Mouse (Mus musculus): ENCODE measurements at regions not wholly inside any gene's neighbourhood (a gene's known extent, or its start where the extent isn't known, plus 50 kb on each side); places are given as distances from the start of the nearest gene placed in this dataset.

DNA sequence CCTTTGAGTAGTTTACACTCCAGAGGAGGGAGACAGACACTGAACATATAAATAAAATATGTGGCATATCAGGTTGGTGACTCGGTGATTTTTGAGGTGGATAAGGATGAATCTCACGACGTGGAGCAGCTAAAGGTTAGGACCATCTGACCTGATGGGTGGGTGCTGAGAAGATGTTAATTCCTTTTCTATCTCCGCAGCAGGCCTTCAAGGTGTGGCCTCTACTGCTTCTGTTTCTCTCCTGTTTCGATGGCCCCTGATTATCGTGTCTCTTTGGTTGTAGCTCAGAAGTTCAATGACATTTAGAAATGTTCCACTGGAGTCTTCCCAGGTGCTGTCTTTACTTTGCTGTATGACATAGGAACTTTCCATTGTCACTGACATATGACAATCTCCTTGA, 91.3 kb upstream of the Zeb2 start:
- WGBS, result 97% methylated on average over 6 of the region's 6 CpGs
- no peaks in the 10 kb centered on the region for H3K9me3 ChIP-seq (ENCODE audit: control insufficient read depth, low read length)
- H3K9ac ChIP-seq (ENCODE audit: low read depth, low read length), result no peak overlapping the region
- no peak overlapping the region for H3K4me2 ChIP-seq (ENCODE audit: low read length)
- H3K4me1 ChIP-seq (ENCODE audit: control insufficient read depth, insufficient read depth, low read depth, low read length), result no peaks in the 10 kb centered on the region
- ATAC-seq, result no peak
- no peaks in the 10 kb centered on the region for H3K36me3 ChIP-seq (ENCODE audit: control insufficient read depth, insufficient read depth, low read length)
- H3K27me3 ChIP-seq (replicated peaks; ENCODE audit: control insufficient read depth, insufficient read depth, low read length), result no peaks in the 10 kb centered on the region
- H3K27ac ChIP-seq (ENCODE audit: low read depth, low read length), result no peak overlapping the region
- no peak overlapping the region for H3K4me3 ChIP-seq (ENCODE audit: low read length)

DNA sequence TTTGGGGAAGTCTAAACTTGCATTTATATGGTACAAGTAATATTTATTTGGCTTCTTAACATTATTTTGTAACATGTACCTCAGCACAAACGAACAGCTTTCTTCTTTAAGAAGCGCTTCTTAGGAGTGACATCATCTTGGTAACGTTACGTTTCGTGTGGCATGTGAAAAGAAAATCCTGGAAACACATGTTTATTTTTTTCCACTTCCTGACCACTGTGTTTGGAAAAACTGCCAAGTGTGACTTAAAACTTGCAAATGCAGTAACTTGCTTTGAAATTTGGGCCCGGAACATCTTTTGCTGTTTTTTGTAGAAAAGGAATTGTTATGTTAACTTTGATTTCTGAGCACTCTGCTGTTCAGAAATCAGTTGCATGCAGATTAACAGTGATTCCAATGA, 88.6 kb upstream of the Zeb2 start:
- Histone ChIP-seq H3K9me3 (ENCODE audit: control insufficient read depth, low read length) (no peaks in the 10 kb centered on the region), H3K9ac (ENCODE audit: low read depth, low read length) (no peak overlapping the region), H3K27me3 (replicated peaks; ENCODE audit: control insufficient read depth, insufficient read depth, low read length) (no peaks in the 10 kb centered on the region), H3K4me3 (ENCODE audit: low read length) (no peak overlapping the region), H3K4me1 (ENCODE audit: control insufficient read depth, insufficient read depth, low read depth, low read length) (no peaks in the 10 kb centered on the region), H3K36me3 (ENCODE audit: control insufficient read depth, insufficient read depth, low read length) (no peaks in the 10 kb centered on the region), H3K4me2 (ENCODE audit: low read length) (no peak overlapping the region), H3K27ac (ENCODE audit: low read depth, low read length) (no peak overlapping the region)
- WGBS, result 53% methylated on average over 6 of the region's 6 CpGs
- ATAC-seq, result no peak

DNA sequence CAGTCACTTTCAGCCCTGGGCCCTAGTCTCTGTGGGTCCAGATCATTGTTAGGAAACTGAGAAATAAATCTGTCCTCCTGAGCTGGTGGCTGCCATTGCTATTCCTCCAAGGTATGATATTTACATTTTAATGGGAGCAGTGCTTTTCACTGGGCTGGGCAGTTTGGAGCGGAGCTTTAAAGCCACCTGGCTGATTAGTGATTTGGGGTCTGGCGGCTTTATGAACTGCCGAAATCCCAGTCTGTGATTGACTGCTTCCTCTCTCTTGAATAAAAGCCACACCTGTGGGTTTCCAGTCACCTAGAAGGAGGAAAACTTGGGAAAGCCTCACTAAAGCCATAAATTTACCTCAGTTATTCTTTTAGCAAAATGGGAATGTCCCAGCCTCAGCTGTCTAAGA, 88.0 kb upstream of the Zeb2 start:
- H3K4me3 ChIP-seq (ENCODE audit: low read length), result no peak overlapping the region
- H3K4me2 ChIP-seq (ENCODE audit: low read length), result no peak overlapping the region
- 60% methylated on average over 3 of the region's 3 CpGs for WGBS
- H3K9me3 ChIP-seq (ENCODE audit: control insufficient read depth, low read length), result no peaks in the 10 kb centered on the region
- H3K4me1 ChIP-seq (ENCODE audit: control insufficient read depth, insufficient read depth, low read depth, low read length), result no peaks in the 10 kb centered on the region
- no peak overlapping the region for H3K27ac ChIP-seq (ENCODE audit: low read depth, low read length)
- no peaks in the 10 kb centered on the region for H3K27me3 ChIP-seq (replicated peaks; ENCODE audit: control insufficient read depth, insufficient read depth, low read length)
- H3K36me3 ChIP-seq (ENCODE audit: control insufficient read depth, insufficient read depth, low read length), result no peaks in the 10 kb centered on the region
- ATAC-seq, result no peak
- no peak overlapping the region for H3K9ac ChIP-seq (ENCODE audit: low read depth, low read length)

DNA sequence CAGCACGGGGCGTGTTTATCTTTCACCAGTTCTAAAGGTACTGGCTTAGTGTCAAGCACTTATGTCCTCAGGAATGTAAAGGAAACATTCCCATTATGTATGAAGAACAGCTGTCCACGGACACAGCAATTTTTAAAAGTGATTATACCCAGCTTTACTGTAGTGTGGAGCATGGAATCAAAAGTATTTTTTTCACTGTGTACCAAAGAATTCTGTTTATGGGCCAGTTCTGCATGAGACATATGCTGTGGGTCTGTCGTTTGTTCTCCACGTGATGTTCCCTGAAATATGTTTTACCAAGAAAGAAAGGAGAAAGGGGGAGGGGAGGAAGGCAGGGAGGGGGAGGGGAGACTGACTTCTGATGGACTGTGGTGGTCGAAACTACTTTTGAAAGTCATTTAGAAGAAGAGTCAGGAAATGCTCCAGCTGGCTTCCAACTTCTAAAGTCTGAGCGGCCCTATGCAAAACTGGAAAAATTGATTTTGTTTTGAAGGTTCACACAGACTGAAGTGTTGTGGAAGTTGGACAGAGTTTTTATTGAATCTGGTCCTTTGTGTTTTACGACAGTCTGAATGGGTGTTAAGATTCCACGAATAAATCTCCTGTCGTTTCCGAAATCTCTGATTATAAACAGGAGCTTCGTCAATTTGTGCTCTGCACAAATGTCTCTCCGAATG, 80.9 kb upstream of the Zeb2 start:
- H3K27me3 ChIP-seq (replicated peaks; ENCODE audit: control insufficient read depth, insufficient read depth, low read length), result no peaks in the 10 kb centered on the region
- H3K4me1 ChIP-seq (ENCODE audit: control insufficient read depth, insufficient read depth, low read depth, low read length), result no peaks in the 10 kb centered on the region
- H3K36me3 ChIP-seq (ENCODE audit: control insufficient read depth, insufficient read depth, low read length), result no peaks in the 10 kb centered on the region
- no peak overlapping the region for H3K9ac ChIP-seq (ENCODE audit: low read depth, low read length)
- no peak overlapping the region for H3K4me3 ChIP-seq (ENCODE audit: low read length)
- no peak overlapping the region for H3K4me2 ChIP-seq (ENCODE audit: low read length)
- 69% methylated on average over 13 of the region's 13 CpGs for WGBS
- H3K9me3 ChIP-seq (ENCODE audit: control insufficient read depth, low read length), result no peaks in the 10 kb centered on the region
- no peak overlapping the region for H3K27ac ChIP-seq (ENCODE audit: low read depth, low read length)
- ATAC-seq, result no peak

DNA sequence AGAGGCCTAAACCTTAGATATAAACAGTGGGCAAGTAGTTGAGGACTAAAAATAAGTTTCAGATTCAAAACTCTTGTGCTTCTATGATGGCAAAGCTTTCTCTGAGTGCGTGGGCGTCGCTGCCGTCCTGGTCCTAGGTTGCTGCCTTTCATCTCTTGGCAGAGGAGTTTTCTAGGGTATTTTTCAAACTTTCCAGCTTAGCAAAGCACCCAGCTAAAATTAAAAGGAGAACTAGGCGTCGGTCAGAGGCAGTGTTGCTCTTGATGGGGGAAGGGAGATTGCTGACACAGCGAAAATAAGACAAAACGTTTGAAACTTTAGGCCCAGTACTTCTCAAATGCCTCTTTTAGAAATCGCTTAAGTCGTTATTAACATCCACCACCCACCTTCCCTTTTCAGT, 80.1 kb upstream of the Zeb2 start:
- Histone ChIP-seq H3K27ac (ENCODE audit: low read depth, low read length) (no peak overlapping the region), H3K4me1 (ENCODE audit: control insufficient read depth, insufficient read depth, low read depth, low read length) (no peaks in the 10 kb centered on the region), H3K36me3 (ENCODE audit: control insufficient read depth, insufficient read depth, low read length) (no peaks in the 10 kb centered on the region), H3K4me3 (ENCODE audit: low read length) (no peak overlapping the region), H3K9me3 (ENCODE audit: control insufficient read depth, low read length) (no peaks in the 10 kb centered on the region), H3K9ac (ENCODE audit: low read depth, low read length) (no peak overlapping the region), H3K27me3 (replicated peaks; ENCODE audit: control insufficient read depth, insufficient read depth, low read length) (no peaks in the 10 kb centered on the region), H3K4me2 (ENCODE audit: low read length) (no peak overlapping the region)
- ATAC-seq, result no peak
- WGBS, result 80% methylated on average over 10 of the region's 10 CpGs

DNA sequence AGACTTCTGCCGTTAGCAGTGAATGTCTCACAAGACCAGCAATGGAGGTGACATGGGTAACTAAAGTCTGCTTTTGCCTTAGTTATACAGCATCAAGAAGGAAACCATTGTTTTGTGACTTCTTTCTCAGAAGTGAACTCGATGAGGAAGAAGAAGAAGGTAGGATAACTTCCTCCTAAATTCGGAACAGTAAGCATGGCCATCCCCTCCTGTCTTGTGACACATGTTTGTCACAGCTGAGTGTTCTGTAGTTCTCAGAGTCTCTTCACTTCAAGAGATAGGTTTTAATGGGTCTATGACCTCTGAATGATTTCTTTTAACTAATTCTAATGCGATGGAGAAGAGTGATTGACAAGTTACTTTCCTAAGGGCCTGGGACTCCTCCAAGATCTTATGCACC, 79.3 kb upstream of the Zeb2 start:
- no peak overlapping the region for H3K4me3 ChIP-seq (ENCODE audit: low read length)
- no peaks in the 10 kb centered on the region for H3K9me3 ChIP-seq (ENCODE audit: control insufficient read depth, low read length)
- no peaks in the 10 kb centered on the region for H3K27me3 ChIP-seq (replicated peaks; ENCODE audit: control insufficient read depth, insufficient read depth, low read length)
- 93% methylated on average over 4 of the region's 4 CpGs for WGBS
- no peak for ATAC-seq
- no peaks in the 10 kb centered on the region for H3K4me1 ChIP-seq (ENCODE audit: control insufficient read depth, insufficient read depth, low read depth, low read length)
- H3K27ac ChIP-seq (ENCODE audit: low read depth, low read length), result no peak overlapping the region
- H3K4me2 ChIP-seq (ENCODE audit: low read length), result no peak overlapping the region
- H3K9ac ChIP-seq (ENCODE audit: low read depth, low read length), result no peak overlapping the region
- H3K36me3 ChIP-seq (ENCODE audit: control insufficient read depth, insufficient read depth, low read length), result no peaks in the 10 kb centered on the region

DNA sequence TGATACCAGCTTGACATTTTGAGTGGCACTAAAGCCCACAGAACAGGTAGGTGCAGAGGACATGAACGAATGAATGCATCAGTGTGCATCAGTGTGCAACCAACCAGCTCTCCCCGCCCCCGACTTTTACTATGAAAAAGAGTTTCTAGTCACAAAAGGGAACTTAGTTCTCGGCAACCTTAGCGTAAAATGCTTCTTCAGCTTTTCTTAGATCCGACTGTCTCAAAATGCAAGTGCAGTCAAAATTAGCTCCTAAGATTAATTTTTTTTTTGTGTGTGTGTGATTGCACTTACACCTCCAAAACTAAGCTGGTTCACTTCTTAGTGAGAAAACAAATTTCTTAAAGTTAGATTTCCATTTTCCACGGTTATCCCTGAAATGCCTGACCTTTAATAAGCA, 77.1 kb upstream of the Zeb2 start:
- no peak for ATAC-seq
- no peaks in the 10 kb centered on the region for H3K36me3 ChIP-seq (ENCODE audit: control insufficient read depth, insufficient read depth, low read length)

DNA sequence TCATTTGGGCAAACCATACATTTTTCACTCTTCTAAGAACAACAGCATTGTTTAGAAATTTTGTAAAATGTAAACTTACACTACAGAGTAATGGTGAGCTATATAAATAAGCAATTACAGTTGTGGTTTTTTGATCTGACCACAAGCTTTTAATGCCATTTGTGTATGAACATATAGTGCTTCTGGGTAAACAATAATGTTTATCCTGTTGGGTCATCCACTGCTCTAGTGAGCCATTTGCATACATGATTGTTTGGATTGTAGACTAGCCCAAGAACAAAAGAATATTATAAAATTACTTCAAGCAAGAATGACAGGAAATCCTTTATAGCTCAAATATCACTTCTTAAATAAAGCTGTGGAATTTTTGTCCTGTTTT, 68.4 kb upstream of the Zeb2 start:
- Histone ChIP-seq H3K9me3 (ENCODE audit: control insufficient read depth, low read length) (no peaks in the 10 kb centered on the region), H3K4me3 (ENCODE audit: low read length) (no peak overlapping the region), H3K36me3 (ENCODE audit: control insufficient read depth, insufficient read depth, low read length) (no peaks in the 10 kb centered on the region), H3K27me3 (replicated peaks; ENCODE audit: control insufficient read depth, insufficient read depth, low read length) (no peaks in the 10 kb centered on the region), H3K27ac (ENCODE audit: low read depth, low read length) (no peak overlapping the region), H3K4me2 (ENCODE audit: low read length) (no peak overlapping the region), H3K9ac (ENCODE audit: low read depth, low read length) (no peak overlapping the region), H3K4me1 (ENCODE audit: control insufficient read depth, insufficient read depth, low read depth, low read length) (peaks cover 3% of the 10 kb centered on the region)
- no peak for ATAC-seq

More for the DNA sequence above, 77.1 kb upstream of the Zeb2 start:
- WGBS, result 70% methylated on average over 7 of the region's 7 CpGs
- Histone ChIP-seq H3K9ac (ENCODE audit: low read depth, low read length) (no peak overlapping the region), H3K4me2 (ENCODE audit: low read length) (no peak overlapping the region), H3K4me1 (ENCODE audit: control insufficient read depth, insufficient read depth, low read depth, low read length) (no peaks in the 10 kb centered on the region), H3K27me3 (replicated peaks; ENCODE audit: control insufficient read depth, insufficient read depth, low read length) (no peaks in the 10 kb centered on the region), H3K27ac (ENCODE audit: low read depth, low read length) (no peak overlapping the region), H3K9me3 (ENCODE audit: control insufficient read depth, low read length) (no peaks in the 10 kb centered on the region), H3K4me3 (ENCODE audit: low read length) (no peak overlapping the region)

DNA sequence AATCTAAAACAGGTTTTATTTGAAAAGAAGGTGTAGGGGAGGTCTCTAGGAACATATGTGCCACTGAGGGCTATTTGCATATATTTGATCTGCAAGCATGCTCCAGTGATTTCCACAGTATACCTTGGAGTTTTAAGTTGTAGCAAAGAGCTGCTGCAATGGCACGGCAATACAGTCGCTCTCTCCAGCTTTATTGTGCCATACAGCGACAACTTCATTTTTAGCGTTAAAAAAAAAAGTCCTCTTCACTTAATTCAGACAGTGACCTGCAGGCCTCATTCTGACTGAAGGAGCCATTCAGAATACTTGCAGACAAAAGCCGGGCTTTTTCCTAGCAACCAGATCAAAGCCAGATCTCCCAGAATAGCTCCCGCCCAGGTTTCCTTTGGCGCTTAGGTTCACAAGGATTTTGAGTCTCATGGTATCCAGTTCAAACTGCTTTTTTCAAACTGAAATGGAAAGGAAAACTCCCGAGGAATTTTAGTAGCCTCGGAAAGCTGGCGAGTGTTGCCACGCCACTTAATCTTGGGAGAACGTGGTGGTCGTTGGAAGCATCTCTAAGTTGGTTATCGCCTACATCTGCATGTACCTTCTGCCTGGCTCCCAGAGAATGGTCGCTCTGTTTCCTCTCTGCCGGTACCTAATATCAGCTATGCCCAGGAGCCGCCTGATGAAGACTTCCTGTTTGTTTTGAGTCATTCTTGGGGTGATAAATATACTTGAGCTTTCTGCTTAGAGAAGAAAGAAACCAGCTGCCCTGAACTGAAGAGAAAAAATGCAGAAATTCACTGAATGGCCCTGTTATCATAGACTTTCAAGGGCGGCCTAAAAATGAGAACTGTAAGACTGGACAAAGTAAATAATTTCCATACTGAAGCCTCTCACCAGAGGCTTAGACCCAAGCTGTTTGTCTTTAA, 67.8 kb upstream of the Zeb2 start:
- Histone ChIP-seq H3K4me1 (ENCODE audit: control insufficient read depth, insufficient read depth, low read depth, low read length) (peaks cover 3% of the 10 kb centered on the region), H3K9me3 (ENCODE audit: control insufficient read depth, low read length) (no peaks in the 10 kb centered on the region), H3K36me3 (ENCODE audit: control insufficient read depth, insufficient read depth, low read length) (no peaks in the 10 kb centered on the region), H3K4me3 (ENCODE audit: low read length) (peak overlapping the region; percentile 16; the same call in 1 of the 2 replicates), H3K27ac (ENCODE audit: low read depth, low read length) (no peak overlapping the region), H3K27me3 (replicated peaks; ENCODE audit: control insufficient read depth, insufficient read depth, low read length) (no peaks in the 10 kb centered on the region), H3K4me2 (ENCODE audit: low read length) (peak overlapping the region; percentile 42), H3K9ac (ENCODE audit: low read depth, low read length) (no peak overlapping the region)
- 7% methylated on average over 18 of the region's 18 CpGs for WGBS
- peak; percentile 49 for ATAC-seq
